Mouse (Mus musculus) CH12.LX (cell line): ENCODE measurements around the gene Tuba8.

ENCODE experiments used
- CTCF ChIP-seq, 2 experiments: IDR thresholded peaks in 1 of 2; conservative IDR thresholded peaks in 1 of 2; 2 replicates each; pipeline ENCODE4 v1.5.1; 2011 to 2012; ENCODE audit warnings: low read depth in 2 of 2, low read length in 2 of 2, improper control_type of control experiment in 1 of 2, inconsistent platforms in 1 of 2, mild to moderate bottlenecking in 1 of 2, moderate library complexity in 1 of 2
- E2F4 ChIP-seq: IDR thresholded peaks from 2 replicates; pipeline ENCODE4 v1.6.1; 2011; ENCODE audit warnings: low read depth, low read length, improper control_type of control experiment; ENCODE audit not compliant: insufficient replicate concordance
- KAT2A ChIP-seq: IDR thresholded peaks from 2 replicates; pipeline ENCODE4 v1.6.1; 2012; ENCODE audit warnings: low read length, improper control_type of control experiment, inconsistent platforms; ENCODE audit not compliant: insufficient replicate concordance
- MEF2A ChIP-seq: IDR thresholded peaks from 2 replicates; pipeline ENCODE4 v1.6.1; 2014; ENCODE audit warnings: low read depth, mild to moderate bottlenecking, inconsistent platforms, low read length, improper control_type of control experiment, borderline replicate concordance
- POLR2A ChIP-seq: IDR thresholded peaks from 2 replicates; pipeline ENCODE4 v1.6.1; 2011; ENCODE audit warnings: low read depth, mild to moderate bottlenecking, improper control_type of control experiment, low read length
- SMC3 ChIP-seq: IDR thresholded peaks from 2 replicates; pipeline ENCODE4 v1.6.1; 2011; ENCODE audit warnings: low read depth, low read length, improper control_type of control experiment
- TCF12 ChIP-seq: IDR thresholded peaks from 2 replicates; pipeline ENCODE4 v1.6.1; 2014; ENCODE audit warnings: low read depth, mild to moderate bottlenecking, inconsistent platforms, low read length, improper control_type of control experiment

GRCm38 (mm10) chr6:121210149-121210925 lies at the start of gene Tuba8:
- no peak for TF ChIP-seq E2F4
- no peak for TF ChIP-seq POLR2A
- TF ChIP-seq CTCF (conservative IDR thresholded peaks at IDR 0.05 in 1 of 2, IDR thresholded peaks at IDR 0.05 in 1 of 2; ENCODE audit: low read depth in 2 of 2, low read length in 2 of 2): no peak
- TF ChIP-seq TCF12: no peak
- TF ChIP-seq SMC3: no peak
- TF ChIP-seq MEF2A: no peak
- no peak for TF ChIP-seq KAT2A
